Mouse (Mus musculus) E14TG2a.4 (cell line): ENCODE data around the gene Rapgef3.

Experiments
- CTCF ChIP-seq: conservative IDR thresholded peaks from 2 replicates; pipeline ENCODE4 v1.5.1; 2014; ENCODE audit warnings: low read length
- NANOG ChIP-seq: IDR thresholded peaks from 2 replicates; pipeline ENCODE4 v1.6.1; 2014; ENCODE audit warnings: borderline replicate concordance, low read length, mixed read lengths
- POU5F1 ChIP-seq: IDR thresholded peaks from 2 replicates; pipeline ENCODE4 v1.6.1; 2014; ENCODE audit warnings: low read length, borderline replicate concordance

DNA sequence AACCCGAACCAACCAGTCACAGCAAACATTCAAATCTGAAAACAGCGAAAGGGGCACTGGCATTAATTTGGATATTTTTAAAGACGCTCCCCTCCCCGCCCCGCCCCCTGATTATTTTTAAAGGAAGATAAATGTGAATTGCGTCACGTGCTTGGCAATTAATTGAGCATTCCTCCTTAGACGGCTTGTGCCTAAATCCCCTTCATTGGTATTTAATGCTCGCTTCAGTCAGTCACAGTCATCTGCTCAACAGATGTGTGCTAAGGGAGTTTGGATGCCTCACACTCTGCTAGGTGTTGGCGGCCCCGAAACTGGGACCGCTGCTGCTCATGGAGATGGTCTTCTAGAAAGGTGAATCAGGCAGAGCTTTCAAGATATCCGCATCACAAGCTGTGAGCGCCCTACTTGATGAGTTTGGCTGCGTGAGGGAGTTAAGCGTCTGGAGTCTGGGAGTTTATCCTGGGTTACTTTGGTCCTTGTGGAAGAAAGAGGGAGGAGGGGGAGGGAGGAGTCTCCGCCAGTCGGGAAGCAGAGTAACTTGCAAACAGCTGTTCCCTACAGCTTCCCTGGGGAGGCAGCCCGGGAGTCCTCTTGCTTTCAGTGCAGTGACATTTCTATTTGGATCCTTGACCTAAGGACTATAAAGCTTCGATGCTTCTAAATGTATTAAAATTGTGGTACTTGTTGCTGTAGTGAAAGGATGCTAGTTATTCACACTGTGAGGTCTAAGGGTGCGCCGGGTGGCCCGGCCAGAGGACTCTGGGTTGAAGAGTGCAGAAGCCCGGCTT lies 14.4 kb upstream of the Rapgef3 start:
- no peak for TF ChIP-seq NANOG
- TF ChIP-seq CTCF: no peak
- no peak for TF ChIP-seq POU5F1
